Mouse (Mus musculus): ENCODE results near the gene Gas2l1. TPM values are rescaled to one million over a fixed set of nuclear protein-coding genes. Genes with fewer than 3 reads are reported as not detected.

The Gas2l1 gene
- polyA plus RNA-seq, 1 experiment from 2014 or later = 22.9 TPM

GRCm38 (mm10) chr11:5017506-5017905, 47.6 kb downstream of the Gas2l1 start:
- no peak overlapping the region for H3K27ac ChIP-seq (ENCODE audit: low read length)
- ATAC-seq (ENCODE audit: insufficient number of reproducible peaks, insufficient read depth, low FRiP score, low read depth) = no peak
- H3K4me2 ChIP-seq (replicated peaks; ENCODE audit: low read depth, low read length) = no peak overlapping the region
- peaks cover 34% of the 10 kb centered on the region for H3K36me3 ChIP-seq (ENCODE audit: control insufficient read depth, insufficient read depth, low read length)
- H3K9me3 ChIP-seq (ENCODE audit: control insufficient read depth, low read depth, low read length) = no peaks in the 10 kb centered on the region
- 66% methylated on average over 6 of the region's 6 CpGs for WGBS
- no peak overlapping the region for H3K4me3 ChIP-seq (ENCODE audit: low read depth, low read length)
- H3K4me1 ChIP-seq (ENCODE audit: control insufficient read depth, insufficient read depth, low read length) = no peaks in the 10 kb centered on the region
- no peaks in the 10 kb centered on the region for H3K27me3 ChIP-seq (ENCODE audit: control insufficient read depth, insufficient read depth, low read length)
- no peak overlapping the region for H3K9ac ChIP-seq (replicated peaks; ENCODE audit: low read depth, low read length)

DNA sequence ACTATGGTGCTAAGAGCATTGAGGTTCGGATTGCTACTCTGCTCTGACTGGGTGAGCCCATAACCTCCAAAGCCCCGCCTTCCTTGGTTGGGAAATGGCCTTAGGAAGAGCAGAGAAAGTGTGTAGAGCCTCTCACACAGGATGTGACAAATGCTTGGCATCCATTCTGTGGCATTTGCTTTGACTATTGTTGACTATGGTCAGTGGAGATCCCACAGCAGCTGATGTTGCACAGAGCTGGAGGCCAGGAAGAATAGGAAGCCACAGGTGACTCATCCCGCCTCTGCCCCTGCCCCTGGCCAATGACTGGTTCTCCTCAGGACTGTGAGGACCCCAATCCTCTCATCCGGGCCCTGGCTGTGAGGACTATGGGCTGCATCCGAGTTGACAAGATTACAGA, 48.8 kb downstream of the Gas2l1 start:
- Histone ChIP-seq H3K9ac (replicated peaks; ENCODE audit: low read depth, low read length) (no peak overlapping the region), H3K4me1 (ENCODE audit: control insufficient read depth, insufficient read depth, low read length) (no peaks in the 10 kb centered on the region), H3K4me2 (replicated peaks; ENCODE audit: low read depth, low read length) (no peak overlapping the region), H3K9me3 (ENCODE audit: control insufficient read depth, low read depth, low read length) (no peaks in the 10 kb centered on the region), H3K27me3 (ENCODE audit: control insufficient read depth, insufficient read depth, low read length) (no peaks in the 10 kb centered on the region), H3K36me3 (ENCODE audit: control insufficient read depth, insufficient read depth, low read length) (peaks cover 32% of the 10 kb centered on the region), H3K27ac (ENCODE audit: low read length) (no peak overlapping the region), H3K4me3 (ENCODE audit: low read depth, low read length) (no peak overlapping the region)
- no peak for ATAC-seq (ENCODE audit: insufficient number of reproducible peaks, insufficient read depth, low FRiP score, low read depth)
- 91% methylated on average over 5 of the region's 5 CpGs for WGBS

DNA sequence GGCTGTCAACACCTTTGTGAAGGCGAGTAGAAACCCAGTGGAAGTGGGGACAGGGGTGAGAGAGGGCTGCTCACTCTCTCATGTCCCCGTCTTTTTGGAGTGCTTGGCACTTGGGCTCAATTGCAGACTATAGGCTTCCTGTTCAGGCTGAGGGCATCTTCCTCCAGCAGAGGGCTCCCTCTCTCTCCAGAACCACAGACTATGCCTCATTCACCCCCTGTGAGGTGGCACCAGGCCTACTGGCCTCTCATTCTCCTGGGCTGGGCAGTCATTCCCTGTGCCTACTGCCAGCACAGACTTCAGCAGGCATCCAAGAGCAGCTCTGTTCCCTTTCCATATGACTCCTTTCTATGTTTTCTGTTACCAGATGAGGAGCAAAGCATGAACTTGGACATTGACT, 49.4 kb downstream of the Gas2l1 start:
- H3K9me3 ChIP-seq (ENCODE audit: control insufficient read depth, low read depth, low read length) = no peaks in the 10 kb centered on the region
- H3K9ac ChIP-seq (replicated peaks; ENCODE audit: low read depth, low read length) = no peak overlapping the region
- H3K27ac ChIP-seq (ENCODE audit: low read length) = no peak overlapping the region
- 55% methylated on average over 2 of the region's 2 CpGs for WGBS
- ATAC-seq (ENCODE audit: insufficient number of reproducible peaks, insufficient read depth, low FRiP score, low read depth) = no peak
- peaks cover 32% of the 10 kb centered on the region for H3K36me3 ChIP-seq (ENCODE audit: control insufficient read depth, insufficient read depth, low read length)
- H3K4me3 ChIP-seq (ENCODE audit: low read depth, low read length) = no peak overlapping the region
- no peaks in the 10 kb centered on the region for H3K4me1 ChIP-seq (ENCODE audit: control insufficient read depth, insufficient read depth, low read length)
- no peak overlapping the region for H3K4me2 ChIP-seq (replicated peaks; ENCODE audit: low read depth, low read length)
- H3K27me3 ChIP-seq (ENCODE audit: control insufficient read depth, insufficient read depth, low read length) = no peaks in the 10 kb centered on the region

DNA sequence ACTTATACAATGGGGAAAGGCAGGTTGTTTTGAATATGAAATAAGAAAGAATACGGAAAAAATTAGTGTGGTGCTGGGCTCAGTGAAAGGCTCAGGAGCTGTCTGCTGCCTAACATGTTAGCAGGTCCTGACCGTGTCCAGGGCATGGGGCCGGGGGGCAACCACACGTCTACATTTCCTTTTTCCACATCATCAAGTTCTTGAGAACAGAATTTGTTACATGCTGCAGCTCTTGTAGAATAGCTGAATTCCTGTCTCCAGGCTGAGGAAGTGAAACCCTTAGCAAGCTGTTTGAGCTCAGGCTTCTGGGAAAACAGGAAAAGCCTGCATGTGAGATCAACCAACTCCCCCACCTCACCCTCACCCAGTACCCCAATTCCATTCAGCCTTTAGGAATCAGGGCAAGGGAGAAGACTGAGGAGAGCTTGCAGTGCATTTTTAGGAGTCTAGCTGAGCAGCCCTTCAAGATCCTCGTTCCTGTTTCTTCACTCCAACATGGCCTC, 52.9 kb downstream of the Gas2l1 start:
- H3K36me3 ChIP-seq (ENCODE audit: control insufficient read depth, insufficient read depth, low read length) = peaks cover 13% of the 10 kb centered on the region
- H3K27ac ChIP-seq (ENCODE audit: low read length) = no peak overlapping the region
- H3K9me3 ChIP-seq (ENCODE audit: control insufficient read depth, low read depth, low read length) = no peaks in the 10 kb centered on the region
- 79% methylated on average over 5 of the region's 5 CpGs for WGBS
- H3K4me2 ChIP-seq (replicated peaks; ENCODE audit: low read depth, low read length) = no peak overlapping the region
- H3K4me1 ChIP-seq (ENCODE audit: control insufficient read depth, insufficient read depth, low read length) = no peaks in the 10 kb centered on the region
- no peak for ATAC-seq (ENCODE audit: insufficient number of reproducible peaks, insufficient read depth, low FRiP score, low read depth)
- no peak overlapping the region for H3K9ac ChIP-seq (replicated peaks; ENCODE audit: low read depth, low read length)
- H3K4me3 ChIP-seq (ENCODE audit: low read depth, low read length) = no peak overlapping the region
- H3K27me3 ChIP-seq (ENCODE audit: control insufficient read depth, insufficient read depth, low read length) = no peaks in the 10 kb centered on the region

DNA sequence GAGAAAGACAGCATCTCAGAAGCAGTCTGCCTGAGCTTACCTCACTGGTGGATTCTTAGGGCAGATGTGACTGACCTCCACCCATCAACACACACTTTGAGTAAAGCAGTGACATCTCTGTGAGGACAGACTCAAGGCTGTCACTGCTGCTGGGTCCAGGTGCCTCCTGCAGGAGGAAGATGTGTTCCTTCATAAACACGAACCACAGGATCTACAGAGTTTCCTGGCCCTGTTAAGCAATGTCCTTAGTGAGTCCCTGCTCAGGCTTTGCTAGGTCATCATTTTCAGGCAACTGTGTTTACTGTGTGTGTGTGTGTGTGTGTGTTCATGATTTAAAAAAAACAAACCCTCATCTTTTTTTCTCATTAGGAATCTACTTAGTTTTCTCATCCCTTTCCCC, 53.6 kb downstream of the Gas2l1 start:
- no peaks in the 10 kb centered on the region for H3K27me3 ChIP-seq (ENCODE audit: control insufficient read depth, insufficient read depth, low read length)
- H3K9ac ChIP-seq (replicated peaks; ENCODE audit: low read depth, low read length) = no peak overlapping the region
- peaks cover 13% of the 10 kb centered on the region for H3K36me3 ChIP-seq (ENCODE audit: control insufficient read depth, insufficient read depth, low read length)
- no peak overlapping the region for H3K4me2 ChIP-seq (replicated peaks; ENCODE audit: low read depth, low read length)
- no peak overlapping the region for H3K27ac ChIP-seq (ENCODE audit: low read length)
- no peaks in the 10 kb centered on the region for H3K9me3 ChIP-seq (ENCODE audit: control insufficient read depth, low read depth, low read length)
- H3K4me3 ChIP-seq (ENCODE audit: low read depth, low read length) = no peak overlapping the region
- ATAC-seq (ENCODE audit: insufficient number of reproducible peaks, insufficient read depth, low FRiP score, low read depth) = no peak
- H3K4me1 ChIP-seq (ENCODE audit: control insufficient read depth, insufficient read depth, low read length) = no peaks in the 10 kb centered on the region
- 73% methylated on average over 1 of the region's 1 CpGs for WGBS

DNA sequence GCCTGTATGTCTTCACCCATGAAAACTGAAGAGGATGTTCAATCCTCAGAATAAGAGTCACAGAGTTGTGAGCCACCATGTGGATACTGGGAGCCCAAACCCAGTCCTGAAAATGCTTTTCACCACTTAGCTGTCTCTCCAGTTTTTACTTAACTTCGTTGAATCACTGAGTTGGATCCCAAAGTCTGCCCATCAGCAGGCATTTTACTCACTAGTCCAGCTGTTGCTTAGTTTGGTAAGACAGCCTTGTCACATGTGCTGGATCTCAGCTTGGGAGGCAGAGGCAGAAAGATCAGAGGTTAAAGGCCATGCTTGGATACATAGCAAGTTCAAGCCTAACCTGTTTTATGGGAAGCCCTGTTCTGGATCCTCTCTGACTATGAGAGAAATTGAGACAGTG, 54.9 kb downstream of the Gas2l1 start:
- H3K9me3 ChIP-seq (ENCODE audit: control insufficient read depth, low read depth, low read length) = no peaks in the 10 kb centered on the region
- no peaks in the 10 kb centered on the region for H3K27me3 ChIP-seq (ENCODE audit: control insufficient read depth, insufficient read depth, low read length)
- H3K36me3 ChIP-seq (ENCODE audit: control insufficient read depth, insufficient read depth, low read length) = peaks cover 4% of the 10 kb centered on the region; the same call in 1 of the 2 replicates
- H3K4me1 ChIP-seq (ENCODE audit: control insufficient read depth, insufficient read depth, low read length) = no peaks in the 10 kb centered on the region
- no peak overlapping the region for H3K4me2 ChIP-seq (replicated peaks; ENCODE audit: low read depth, low read length)
- no peak overlapping the region for H3K4me3 ChIP-seq (ENCODE audit: low read depth, low read length)
- ATAC-seq (ENCODE audit: insufficient number of reproducible peaks, insufficient read depth, low FRiP score, low read depth) = no peak
- 81% methylated on average over 1 of the region's 1 CpGs for WGBS
- no peak overlapping the region for H3K27ac ChIP-seq (ENCODE audit: low read length)
- no peak overlapping the region for H3K9ac ChIP-seq (replicated peaks; ENCODE audit: low read depth, low read length)

DNA sequence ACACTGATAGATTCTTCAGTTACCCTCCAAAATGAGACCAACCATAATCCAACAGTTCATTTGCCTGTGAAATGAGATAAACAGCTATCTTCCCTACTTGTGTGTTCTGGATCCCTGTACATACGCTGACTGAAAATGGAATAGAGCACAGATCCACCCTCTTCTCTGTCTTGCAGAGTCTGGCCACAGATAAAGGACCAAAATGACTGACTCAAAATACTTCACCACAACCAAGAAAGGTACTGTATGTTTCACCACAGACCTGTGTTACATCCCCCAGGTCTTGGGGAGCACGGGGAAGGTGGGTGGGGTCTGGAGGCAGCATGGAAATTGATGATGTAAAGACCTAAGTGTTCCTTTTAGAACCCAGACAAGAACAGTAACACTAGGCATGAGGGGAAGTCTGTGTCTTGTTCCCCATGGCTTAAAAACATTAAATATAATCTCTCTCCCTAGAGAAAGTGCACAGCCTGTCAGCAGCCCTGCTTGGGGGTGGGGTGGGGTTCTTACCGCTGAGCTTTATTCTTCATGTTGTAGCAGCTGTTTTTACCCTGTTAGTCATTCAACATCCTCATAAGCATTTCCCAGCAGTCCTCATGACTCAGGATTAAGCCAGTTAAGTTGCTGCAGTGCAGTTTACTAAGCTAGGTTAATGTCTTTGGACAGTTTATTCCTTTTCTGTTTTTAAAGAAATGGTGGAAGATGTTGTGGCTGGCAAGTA, 55.6 kb downstream of the Gas2l1 start:
- Histone ChIP-seq H3K9me3 (ENCODE audit: control insufficient read depth, low read depth, low read length) (no peaks in the 10 kb centered on the region), H3K4me1 (ENCODE audit: control insufficient read depth, insufficient read depth, low read length) (no peaks in the 10 kb centered on the region), H3K4me3 (ENCODE audit: low read depth, low read length) (no peak overlapping the region), H3K27ac (ENCODE audit: low read length) (no peak overlapping the region), H3K36me3 (ENCODE audit: control insufficient read depth, insufficient read depth, low read length) (peaks cover 4% of the 10 kb centered on the region; the same call in 1 of the 2 replicates), H3K9ac (replicated peaks; ENCODE audit: low read depth, low read length) (no peak overlapping the region), H3K4me2 (replicated peaks; ENCODE audit: low read depth, low read length) (no peak overlapping the region), H3K27me3 (ENCODE audit: control insufficient read depth, insufficient read depth, low read length) (no peaks in the 10 kb centered on the region)
- 77% methylated on average over 3 of the region's 3 CpGs for WGBS
- no peak for ATAC-seq (ENCODE audit: insufficient number of reproducible peaks, insufficient read depth, low FRiP score, low read depth)

DNA sequence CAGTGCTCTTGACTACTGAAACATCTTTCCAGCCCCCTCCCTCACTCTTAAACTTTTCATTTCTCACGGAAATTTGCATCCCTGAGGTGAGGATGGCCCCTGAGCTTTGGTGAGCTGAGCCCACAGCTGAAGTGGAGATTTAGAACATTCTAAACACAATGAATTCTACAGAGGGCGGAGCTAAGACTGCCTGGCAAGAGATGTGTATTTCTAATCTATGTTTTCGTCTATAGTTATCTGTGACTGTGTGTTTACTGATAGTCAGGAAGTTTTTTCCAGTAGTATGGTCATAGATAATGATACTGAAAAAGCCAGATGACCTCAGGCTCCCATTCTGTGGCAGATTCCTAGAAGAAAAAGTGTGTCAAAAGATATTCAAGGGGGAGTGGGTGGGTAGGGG, 56.3 kb downstream of the Gas2l1 start:
- Histone ChIP-seq H3K9me3 (ENCODE audit: control insufficient read depth, low read depth, low read length) (no peaks in the 10 kb centered on the region), H3K27ac (ENCODE audit: low read length) (no peak overlapping the region), H3K9ac (replicated peaks; ENCODE audit: low read depth, low read length) (no peak overlapping the region), H3K36me3 (ENCODE audit: control insufficient read depth, insufficient read depth, low read length) (peaks cover 3% of the 10 kb centered on the region; the same call in 1 of the 2 replicates), H3K4me2 (replicated peaks; ENCODE audit: low read depth, low read length) (no peak overlapping the region), H3K4me3 (ENCODE audit: low read depth, low read length) (no peak overlapping the region), H3K27me3 (ENCODE audit: control insufficient read depth, insufficient read depth, low read length) (no peaks in the 10 kb centered on the region), H3K4me1 (ENCODE audit: control insufficient read depth, insufficient read depth, low read length) (no peaks in the 10 kb centered on the region)
- 70% methylated on average over 3 of the region's 3 CpGs for WGBS
- ATAC-seq (ENCODE audit: insufficient number of reproducible peaks, insufficient read depth, low FRiP score, low read depth) = 0 out of 2 replicates have a peak, but pooled peaks have one; percentile 23

DNA sequence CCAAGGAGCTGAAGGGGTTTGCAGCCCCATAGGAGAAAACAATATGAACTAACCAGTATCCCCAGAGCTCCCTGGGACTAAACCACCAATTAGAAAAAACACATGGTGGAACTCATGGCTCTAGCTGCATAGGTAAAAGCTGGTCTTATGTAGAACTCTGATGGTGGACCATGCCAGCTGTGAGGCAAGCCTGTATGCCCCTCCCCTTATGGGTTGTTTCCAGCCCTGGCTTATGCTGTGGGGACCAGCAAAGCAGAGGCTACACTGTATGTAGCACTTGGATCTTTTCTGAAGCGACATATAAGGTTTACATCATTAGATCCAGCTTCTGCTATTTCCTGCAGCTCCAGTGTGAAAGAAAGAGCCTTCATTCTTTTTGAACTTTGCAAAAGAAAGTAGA, 57.9 kb downstream of the Gas2l1 start:
- Histone ChIP-seq H3K4me1 (ENCODE audit: control insufficient read depth, insufficient read depth, low read length) (no peaks in the 10 kb centered on the region), H3K9ac (replicated peaks; ENCODE audit: low read depth, low read length) (no peak overlapping the region), H3K27me3 (ENCODE audit: control insufficient read depth, insufficient read depth, low read length) (no peaks in the 10 kb centered on the region), H3K9me3 (ENCODE audit: control insufficient read depth, low read depth, low read length) (no peaks in the 10 kb centered on the region), H3K4me2 (replicated peaks; ENCODE audit: low read depth, low read length) (no peak overlapping the region), H3K36me3 (ENCODE audit: control insufficient read depth, insufficient read depth, low read length) (peaks cover 2% of the 10 kb centered on the region; the same call in 1 of the 2 replicates), H3K4me3 (ENCODE audit: low read depth, low read length) (no peak overlapping the region), H3K27ac (ENCODE audit: low read length) (no peak overlapping the region)
- 74% methylated on average over 1 of the region's 1 CpGs for WGBS
- no peak for ATAC-seq (ENCODE audit: insufficient number of reproducible peaks, insufficient read depth, low FRiP score, low read depth)
